Mouse (Mus musculus): ENCODE data around the gene Agrp. TPM values are rescaled to one million over a fixed set of nuclear protein-coding genes. Genes with fewer than 3 reads are reported as not detected.
A peak's percentile ranks its signal among the peaks of the same experiment; 100 is the strongest.

Gene Agrp
- polyA plus RNA-seq (2014; fragmentation: Nextera tagmentation; extraction: Ambion mirVana): 0.73 and 1.6 TPM in 2 replicates

- H3K4me3 ChIP-seq (ENCODE audit: low read depth, low read length): peak within 1 kb of the TSS; percentile 97
- peaks cover 12% of the 10 kb centered on the region for H3K4me1 ChIP-seq (ENCODE audit: control insufficient read depth, insufficient read depth, low read length)
- WGBS: 0% methylated on average over 55 of the region's 63 CpGs
- H3K9ac ChIP-seq (ENCODE audit: low read length): peak within 1 kb of the TSS; percentile 99
- DNase-seq (ENCODE audit: low spot score): peak; percentile 88
- 0 out of 2 replicates have a peak, but pooled peaks cover 2% of the 10 kb centered on the region for H3K36me3 ChIP-seq (ENCODE audit: control insufficient read depth, insufficient read depth, low read length)
- no peaks in the 10 kb centered on the region for H3K27me3 ChIP-seq (ENCODE audit: control insufficient read depth, insufficient read depth, low read length)
- peak; percentile 55 for ATAC-seq (ENCODE audit: insufficient number of reproducible peaks, low FRiP score, low TSS enrichment, low read depth)
- H3K4me2 ChIP-seq (ENCODE audit: low read depth, severe bottlenecking): peak within 1 kb of the TSS; percentile 84
- no peaks in the 10 kb centered on the region for H3K9me3 ChIP-seq (ENCODE audit: control insufficient read depth, low read length)
- peak within 1 kb of the TSS; percentile 100 for H3K27ac ChIP-seq (replicated peaks; ENCODE audit: low read depth, low read length)
Observed at GRCm38 (mm10) chr8:105636963-105637510, at the start of gene Agrp. Gene Agrp, minus strand, starts transcription at chr8:105637393.

DNA sequence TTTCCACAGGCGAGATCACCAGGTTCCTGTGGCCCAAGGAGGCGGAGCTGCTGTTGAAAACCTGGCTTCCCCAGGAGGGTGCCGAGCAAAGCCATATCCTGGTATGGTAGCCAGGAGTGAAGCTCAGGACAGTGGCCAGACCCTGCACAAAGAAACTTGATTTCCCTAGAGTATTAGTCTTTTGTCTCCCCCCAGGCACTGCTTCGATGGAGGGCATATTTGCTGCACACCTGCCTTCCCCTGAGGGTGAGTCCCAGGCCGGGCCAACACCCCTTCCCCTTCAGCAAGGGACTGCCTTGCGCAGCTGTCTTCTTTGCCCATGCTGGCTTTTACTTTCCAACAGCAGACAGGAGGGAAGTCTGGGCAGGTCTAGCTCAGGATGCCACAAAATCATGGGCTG lies 49.4 kb upstream of the Agrp start:
- no peaks in the 10 kb centered on the region for H3K9me3 ChIP-seq (ENCODE audit: control insufficient read depth, low read length)
- 67% methylated on average over 6 of the region's 6 CpGs for WGBS
- no peak overlapping the region for H3K27ac ChIP-seq (replicated peaks; ENCODE audit: low read depth, low read length)
- H3K9ac ChIP-seq (ENCODE audit: low read length): no peak overlapping the region
- DNase-seq (ENCODE audit: low spot score) (peak; percentile 22), ATAC-seq (ENCODE audit: insufficient number of reproducible peaks, low FRiP score, low TSS enrichment, low read depth) (no peak)
- H3K27me3 ChIP-seq (ENCODE audit: control insufficient read depth, insufficient read depth, low read length): no peaks in the 10 kb centered on the region
- no peak overlapping the region for H3K4me3 ChIP-seq (ENCODE audit: low read depth, low read length)
- peaks cover 7% of the 10 kb centered on the region; the same call in 1 of the 2 replicates for H3K36me3 ChIP-seq (ENCODE audit: control insufficient read depth, insufficient read depth, low read length)
- peaks cover 4% of the 10 kb centered on the region; the same call in 1 of the 2 replicates for H3K4me1 ChIP-seq (ENCODE audit: control insufficient read depth, insufficient read depth, low read length)
- H3K4me2 ChIP-seq (ENCODE audit: low read depth, severe bottlenecking): no peak overlapping the region

DNA sequence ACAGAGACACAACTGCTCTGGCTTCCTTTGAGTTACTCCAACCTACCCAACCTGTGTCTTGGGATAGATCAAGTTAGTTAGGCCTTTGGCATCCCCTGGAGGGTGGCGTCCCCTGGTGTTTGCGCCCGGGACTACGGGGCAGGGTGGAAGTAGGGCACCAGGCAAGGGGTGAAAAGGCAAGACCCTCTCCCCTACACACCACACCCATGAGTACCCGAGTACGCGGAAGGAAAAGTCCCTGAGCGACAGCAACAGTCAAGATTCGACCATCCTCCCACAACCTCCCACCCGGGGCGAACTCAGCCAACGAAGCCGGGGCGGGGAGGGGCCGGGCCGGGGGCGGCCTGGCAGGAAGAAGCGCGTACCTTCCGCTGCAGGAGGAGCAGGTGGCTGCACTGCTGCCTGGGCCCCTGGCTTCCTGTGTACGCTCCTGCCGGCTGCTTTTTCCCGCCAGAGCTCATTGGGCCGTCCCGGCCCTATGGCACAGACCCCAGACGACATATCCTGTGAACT lies 48.7 kb upstream of the Agrp start, which contains the start of gene Carmil2:
TSS of gene Carmil2 (plus strand) at position 479 of the 513 bp plus-strand sequence.
- ATAC-seq (ENCODE audit: insufficient number of reproducible peaks, low FRiP score, low TSS enrichment, low read depth) (0 out of 2 replicates have a peak, but pooled peaks have one; percentile 55), DNase-seq (ENCODE audit: low spot score) (peak; percentile 74)
- H3K9me3 ChIP-seq (ENCODE audit: control insufficient read depth, low read length): no peaks in the 10 kb centered on the region
- no peak within 1 kb of the TSS for H3K9ac ChIP-seq (ENCODE audit: low read length)
- WGBS: 11% methylated on average over 26 of the region's 26 CpGs
- H3K4me1 ChIP-seq (ENCODE audit: control insufficient read depth, insufficient read depth, low read length): peaks cover 4% of the 10 kb centered on the region; the same call in 1 of the 2 replicates
- H3K4me3 ChIP-seq (ENCODE audit: low read depth, low read length): no peak within 1 kb of the TSS
- H3K27ac ChIP-seq (replicated peaks; ENCODE audit: low read depth, low read length): no peak within 1 kb of the TSS
- peak within 1 kb of the TSS; percentile 11; the same call in 1 of the 2 replicates for H3K4me2 ChIP-seq (ENCODE audit: low read depth, severe bottlenecking)
- no peaks in the 10 kb centered on the region for H3K27me3 ChIP-seq (ENCODE audit: control insufficient read depth, insufficient read depth, low read length)
- H3K36me3 ChIP-seq (ENCODE audit: control insufficient read depth, insufficient read depth, low read length): peaks cover 10% of the 10 kb centered on the region

DNA sequence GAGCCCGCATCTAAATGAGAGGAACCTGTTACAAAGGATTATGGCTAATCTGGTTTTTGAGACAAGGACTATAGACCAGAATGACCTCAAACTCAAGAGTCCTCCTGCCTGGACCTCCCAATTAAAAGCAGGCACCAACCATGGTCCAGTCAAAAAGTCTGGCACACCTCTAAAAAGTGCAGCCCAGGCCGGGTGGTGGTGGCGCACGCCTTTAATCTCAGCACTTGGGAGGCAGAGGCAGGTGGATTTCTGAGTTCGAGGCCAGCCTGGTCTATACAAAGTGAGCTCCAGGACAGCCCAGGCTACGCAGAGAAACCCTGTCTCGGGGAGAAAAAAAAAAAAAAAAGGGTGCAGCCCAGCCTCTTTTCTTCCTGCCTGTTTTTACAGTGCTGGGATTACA lies 48.1 kb upstream of the Agrp start:
- H3K27ac ChIP-seq (replicated peaks; ENCODE audit: low read depth, low read length): no peak overlapping the region
- H3K36me3 ChIP-seq (ENCODE audit: control insufficient read depth, insufficient read depth, low read length): peaks cover 15% of the 10 kb centered on the region
- peaks cover 4% of the 10 kb centered on the region; the same call in 1 of the 2 replicates for H3K4me1 ChIP-seq (ENCODE audit: control insufficient read depth, insufficient read depth, low read length)
- DNase-seq (ENCODE audit: low spot score) (peak; percentile 18), ATAC-seq (ENCODE audit: insufficient number of reproducible peaks, low FRiP score, low TSS enrichment, low read depth) (no peak)
- WGBS: 73% methylated on average over 7 of the region's 7 CpGs
- H3K4me3 ChIP-seq (ENCODE audit: low read depth, low read length): no peak overlapping the region
- no peak overlapping the region for H3K4me2 ChIP-seq (ENCODE audit: low read depth, severe bottlenecking)
- H3K9ac ChIP-seq (ENCODE audit: low read length): no peak overlapping the region
- H3K9me3 ChIP-seq (ENCODE audit: control insufficient read depth, low read length): no peaks in the 10 kb centered on the region
- no peaks in the 10 kb centered on the region for H3K27me3 ChIP-seq (ENCODE audit: control insufficient read depth, insufficient read depth, low read length)

DNA sequence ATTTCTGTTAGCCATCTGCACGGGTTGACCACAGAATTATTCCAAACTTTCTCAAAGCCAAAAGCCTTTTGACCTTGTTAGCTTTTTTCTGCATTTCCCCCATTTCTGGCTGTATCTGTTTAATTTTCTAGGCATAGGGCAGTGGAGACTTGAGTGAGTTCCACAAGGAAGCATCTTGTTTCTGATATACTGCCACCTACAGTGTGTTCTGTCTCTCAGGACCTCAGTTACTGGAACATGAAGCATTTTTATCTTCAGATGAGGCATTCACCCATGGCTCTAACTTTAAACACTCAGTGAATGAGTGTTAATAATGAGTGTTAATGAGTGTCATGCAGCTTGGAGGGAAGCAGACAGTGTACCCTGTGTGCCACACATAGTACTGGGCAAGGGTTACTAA lies 40.7 kb upstream of the Agrp start:
- Histone ChIP-seq H3K4me1 (ENCODE audit: control insufficient read depth, insufficient read depth, low read length) (no peaks in the 10 kb centered on the region), H3K9ac (ENCODE audit: low read length) (no peak overlapping the region), H3K36me3 (ENCODE audit: control insufficient read depth, insufficient read depth, low read length) (peaks cover 45% of the 10 kb centered on the region), H3K4me3 (ENCODE audit: low read depth, low read length) (no peak overlapping the region), H3K27me3 (ENCODE audit: control insufficient read depth, insufficient read depth, low read length) (no peaks in the 10 kb centered on the region), H3K27ac (replicated peaks; ENCODE audit: low read depth, low read length) (no peak overlapping the region), H3K9me3 (ENCODE audit: control insufficient read depth, low read length) (no peaks in the 10 kb centered on the region), H3K4me2 (ENCODE audit: low read depth, severe bottlenecking) (no peak overlapping the region)
- ATAC-seq (ENCODE audit: insufficient number of reproducible peaks, low FRiP score, low TSS enrichment, low read depth) (no peak), DNase-seq (ENCODE audit: low spot score) (no peak)
- 91% methylated on average over 1 of the region's 1 CpGs for WGBS

GRCm38 (mm10) chr8:105661167-105661566 lies 24.0 kb upstream of the Agrp start:
- Histone ChIP-seq H3K4me3 (ENCODE audit: low read depth, low read length) (no peak overlapping the region), H3K27me3 (ENCODE audit: control insufficient read depth, insufficient read depth, low read length) (no peaks in the 10 kb centered on the region), H3K4me2 (ENCODE audit: low read depth, severe bottlenecking) (no peak overlapping the region), H3K4me1 (ENCODE audit: control insufficient read depth, insufficient read depth, low read length) (no peaks in the 10 kb centered on the region), H3K27ac (replicated peaks; ENCODE audit: low read depth, low read length) (no peak overlapping the region), H3K9ac (ENCODE audit: low read length) (no peak overlapping the region), H3K36me3 (ENCODE audit: control insufficient read depth, insufficient read depth, low read length) (peaks cover 15% of the 10 kb centered on the region), H3K9me3 (ENCODE audit: control insufficient read depth, low read length) (no peaks in the 10 kb centered on the region)
- no peak for DNase-seq (ENCODE audit: low spot score)
- 84% methylated on average over 3 of the region's 3 CpGs for WGBS
- ATAC-seq (ENCODE audit: insufficient number of reproducible peaks, low FRiP score, low TSS enrichment, low read depth): no peak

DNA sequence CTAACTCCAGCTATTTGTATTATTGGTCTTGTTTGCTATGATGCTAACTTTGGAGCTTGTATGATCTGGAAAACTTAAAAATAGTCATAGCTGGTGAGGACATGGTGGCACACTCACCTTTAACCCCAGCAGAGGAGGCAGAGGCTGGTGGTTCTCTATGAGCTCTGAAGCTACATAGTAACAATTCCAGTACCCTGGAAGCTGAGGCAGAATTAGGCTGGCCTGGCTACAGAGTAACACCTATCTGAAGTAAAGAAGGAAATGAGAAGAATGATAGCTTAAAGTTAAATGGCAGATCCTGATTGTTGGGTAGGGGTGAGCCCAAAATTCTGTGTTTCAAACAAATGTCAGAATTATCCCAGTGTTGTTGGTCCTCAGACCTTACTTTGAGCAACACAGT lies 20.4 kb upstream of the Agrp start:
- Histone ChIP-seq H3K27me3 (ENCODE audit: control insufficient read depth, insufficient read depth, low read length) (no peaks in the 10 kb centered on the region), H3K9ac (ENCODE audit: low read length) (no peak overlapping the region), H3K4me2 (ENCODE audit: low read depth, severe bottlenecking) (no peak overlapping the region), H3K36me3 (ENCODE audit: control insufficient read depth, insufficient read depth, low read length) (no peaks in the 10 kb centered on the region), H3K4me1 (ENCODE audit: control insufficient read depth, insufficient read depth, low read length) (no peaks in the 10 kb centered on the region), H3K27ac (replicated peaks; ENCODE audit: low read depth, low read length) (no peak overlapping the region), H3K4me3 (ENCODE audit: low read depth, low read length) (no peak overlapping the region), H3K9me3 (ENCODE audit: control insufficient read depth, low read length) (no peaks in the 10 kb centered on the region)
- DNase-seq (ENCODE audit: low spot score) (no peak), ATAC-seq (ENCODE audit: insufficient number of reproducible peaks, low FRiP score, low TSS enrichment, low read depth) (no peak)

GRCm38 (mm10) chr8:105648929-105649328 lies 11.7 kb upstream of the Agrp start:
- H3K27me3 ChIP-seq (ENCODE audit: control insufficient read depth, insufficient read depth, low read length): no peaks in the 10 kb centered on the region
- WGBS: 98% methylated on average over 1 of the region's 1 CpGs
- DNase-seq (ENCODE audit: low spot score) (no peak), ATAC-seq (ENCODE audit: insufficient number of reproducible peaks, low FRiP score, low TSS enrichment, low read depth) (no peak)
- no peaks in the 10 kb centered on the region for H3K9me3 ChIP-seq (ENCODE audit: control insufficient read depth, low read length)
- H3K4me2 ChIP-seq (ENCODE audit: low read depth, severe bottlenecking): no peak overlapping the region
- peaks cover 10% of the 10 kb centered on the region for H3K36me3 ChIP-seq (ENCODE audit: control insufficient read depth, insufficient read depth, low read length)
- no peak overlapping the region for H3K4me3 ChIP-seq (ENCODE audit: low read depth, low read length)
- H3K9ac ChIP-seq (ENCODE audit: low read length): no peak overlapping the region
- no peak overlapping the region for H3K27ac ChIP-seq (replicated peaks; ENCODE audit: low read depth, low read length)
- no peaks in the 10 kb centered on the region for H3K4me1 ChIP-seq (ENCODE audit: control insufficient read depth, insufficient read depth, low read length)

All from limb, embryonic 11.5 days (tissue).